ENCODE assay signal across 9 mouse cellular contexts in the genomic region with DNA sequence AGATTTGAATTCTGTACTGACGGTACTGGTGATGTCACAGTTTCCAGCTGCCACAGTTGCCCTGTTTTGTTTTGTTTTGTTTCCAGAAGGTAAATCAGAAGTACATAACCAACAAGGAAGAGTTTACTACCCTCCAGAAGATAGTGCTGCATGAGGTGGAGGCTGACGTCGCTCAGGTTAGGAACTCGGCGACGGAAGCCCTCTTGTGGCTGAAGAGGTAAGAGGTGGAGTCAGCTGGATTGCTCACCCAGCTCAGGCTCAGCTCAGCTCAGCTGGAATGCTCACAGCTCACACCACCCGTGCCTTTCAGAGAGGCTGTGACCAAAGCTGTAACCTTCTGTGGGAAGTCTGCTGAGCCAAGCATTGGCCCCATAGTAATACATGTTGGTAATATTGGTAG. TPM values are rescaled to one million over a fixed set of nuclear protein-coding genes. Genes with fewer than 3 reads are reported as not detected.
DNase-seq lines count a peak whose midpoint lies in the region; ATAC-seq and TF ChIP-seq lines count a peak whose summit lies in the region.
"Had no signal": no experiment of that assay in that cellular context is flagged by ENCODE, and none has a peak within 500 bp of the region (broad histone marks: within the 10 kb centered on the region; RNA-seq: fewer than 3 reads in every experiment).

No protein-coding gene starts in this region.

- no peak; the same call in 1 of the 2 replicates for ATAC-seq in heart, postnatal 0 days (ENCODE audit: insufficient read depth, low read depth)
- ATAC-seq in megakaryocyte progenitor cell, adult 5-6 weeks (replicated peaks; ENCODE audit: poor library complexity) = peak; percentile 76
- no peak for ATAC-seq in monocyte, adult 5-6 weeks (replicated peaks; ENCODE audit: insufficient number of reproducible peaks, low FRiP score, low TSS enrichment, poor library complexity, severe bottlenecking)

- H3K36me3 ChIP-seq in heart, postnatal 0 days (replicated peaks; ENCODE audit: control insufficient read depth, insufficient read depth, low read length) = peaks cover 34% of the 10 kb centered on the region

- H3K9ac ChIP-seq in heart, postnatal 0 days (replicated peaks; ENCODE audit: low read depth, low read length) = no peak overlapping the region
- H3K9ac ChIP-seq: liver, embryonic 13.5 days had no signal

- peak; percentile 48 for TF ChIP-seq CTCF in heart, postnatal 0 days (IDR thresholded peaks at IDR 0.05; ENCODE audit: low read depth)
- TF ChIP-seq CTCF in embryonic fibroblast, embryonic 13.5 days (IDR thresholded peaks at IDR 0.05; ENCODE audit: borderline replicate concordance, insufficient read depth, low read length) = peak; percentile 42; the same call in 1 of the 2 replicates

- 33% methylated on average over 7 of the region's 7 CpGs for WGBS in heart, postnatal 0 days

- peak; percentile 20 for DNase-seq in heart, postnatal 0 days (ENCODE audit: low spot score)
- DNase-seq in heart, adult 11 months = no peak
- peak; percentile 35 for DNase-seq in urinary bladder, postnatal 14 days (ENCODE audit: low spot score)
- DNase-seq in urinary bladder, postnatal 4 days (ENCODE audit: low spot score in 2 of 2) = no peak
- DNase-seq in frontal cortex, postnatal 36 days (ENCODE audit: low spot score in 2 of 2) = no peak
- DNase-seq: liver, embryonic 13.5 days had no signal

- no peak overlapping the region for H3K4me2 ChIP-seq in heart, postnatal 0 days (ENCODE audit: low read depth, low read length)
- H3K4me2 ChIP-seq: liver, embryonic 13.5 days had no signal

- no peaks in the 10 kb centered on the region for H3K27me3 ChIP-seq in heart, postnatal 0 days (ENCODE audit: control insufficient read depth, insufficient read depth, low read length)
- H3K27me3 ChIP-seq: liver, embryonic 13.5 days had no signal

- H3K4me1 ChIP-seq in heart, postnatal 0 days (ENCODE audit: control insufficient read depth, insufficient read depth) = no peaks in the 10 kb centered on the region
- no peaks in the 10 kb centered on the region for H3K4me1 ChIP-seq in embryonic fibroblast, embryonic 13.5 days (ENCODE audit: control insufficient read depth, insufficient read depth, low read length)
- H3K4me1 ChIP-seq: liver, embryonic 13.5 days had no signal

- H3K4me3 ChIP-seq in heart, postnatal 0 days (ENCODE audit: low read depth, low read length) = no peak overlapping the region
- H3K4me3 ChIP-seq in embryonic fibroblast, embryonic 13.5 days (ENCODE audit: insufficient read depth, low read length) = no peak overlapping the region
- H3K4me3 ChIP-seq: liver, embryonic 13.5 days had no signal

- no peaks in the 10 kb centered on the region for H3K9me3 ChIP-seq in heart, postnatal 0 days (replicated peaks; ENCODE audit: control insufficient read depth, low read length)
- H3K9me3 ChIP-seq: liver, embryonic 13.5 days had no signal

- no peak for TF ChIP-seq POLR2A in embryonic fibroblast, embryonic 13.5 days (IDR thresholded peaks at IDR 0.05; ENCODE audit: low read depth, low read length)

- no peak for TF ChIP-seq EP300 in heart, postnatal 0 days (IDR thresholded peaks at IDR 0.05; ENCODE audit: low read depth)

- no peak overlapping the region for H3K27ac ChIP-seq in heart, postnatal 0 days (ENCODE audit: low read depth)
- no peak overlapping the region for H3K27ac ChIP-seq in embryonic fibroblast, embryonic 13.5 days (ENCODE audit: insufficient read depth, low read length)
- H3K27ac ChIP-seq: liver, embryonic 13.5 days had no signal

RNA-seq across cellular contexts. Expression of a gene that starts 32.6 kb away (rescaled TPM):
- total RNA-seq in heart, postnatal 0 days (2014; rRNA removed; ENCODE audit: low replicate concordance) = 16.4 and 27.3 TPM in 2 replicates
- polyA plus RNA-seq in heart, postnatal 0 days (2015; fragmentation: Nextera tagmentation; extraction: Ambion mirVana) = 11.8 and 14.2 TPM in 2 replicates
- 59.6 and 61.2 TPM in 2 replicates for polyA plus RNA-seq in embryonic fibroblast, embryonic 13.5 days (2011; ENCODE audit: insufficient read length, low read depth, missing spikeins)
- 0.54 TPM in 1 of 2 replicates, not detected in the other for total RNA-seq in megakaryocyte progenitor cell, adult 5-6 weeks (2015)
- total RNA-seq in megakaryocyte progenitor cell, adult 5-6 weeks (2017) = 0.29 TPM in 1 of 2 replicates, not detected in the other
- 0.58 TPM in 1 of 3 replicates, not detected in the others for total RNA-seq in monocyte, adult 5-6 weeks (2017)

RNA-seq across cellular contexts. Expression of a gene that starts 34.8 kb away (rescaled TPM):
- total RNA-seq in heart, postnatal 0 days (2014; rRNA removed; ENCODE audit: low replicate concordance) = 6.3 and 10.0 TPM in 2 replicates
- 5.2 and 5.3 TPM in 2 replicates for polyA plus RNA-seq in heart, postnatal 0 days (2015; fragmentation: Nextera tagmentation; extraction: Ambion mirVana)
- polyA plus RNA-seq in embryonic fibroblast, embryonic 13.5 days (2011; ENCODE audit: insufficient read length, low read depth, missing spikeins) = 7.0 and 9.1 TPM in 2 replicates
- 1.9 and 2.5 TPM in 2 replicates for total RNA-seq in megakaryocyte progenitor cell, adult 5-6 weeks (2015)
- total RNA-seq in megakaryocyte progenitor cell, adult 5-6 weeks (2017) = 1.5 and 2.2 TPM in 2 replicates
- 1.5 to 2.2 TPM (median 2.0 TPM) in 3 replicates for total RNA-seq in monocyte, adult 5-6 weeks (2017)

RNA-seq across cellular contexts. Expression of a gene that starts 51.7 kb away (rescaled TPM):
- 5.6 and 15.0 TPM in 2 replicates for total RNA-seq in heart, postnatal 0 days (2014; rRNA removed; ENCODE audit: low replicate concordance)
- polyA plus RNA-seq in heart, postnatal 0 days (2015; fragmentation: Nextera tagmentation; extraction: Ambion mirVana) = 3.2 and 4.2 TPM in 2 replicates
- polyA plus RNA-seq in embryonic fibroblast, embryonic 13.5 days (2011; ENCODE audit: insufficient read length, low read depth, missing spikeins) = 1.3 and 1.8 TPM in 2 replicates
- 0.17 and 0.34 TPM in 2 replicates for total RNA-seq in megakaryocyte progenitor cell, adult 5-6 weeks (2015)
- 0.17 and 0.30 TPM in 2 replicates for total RNA-seq in megakaryocyte progenitor cell, adult 5-6 weeks (2017)
- 4.6 to 9.5 TPM (median 7.1 TPM) in 3 replicates for total RNA-seq in monocyte, adult 5-6 weeks (2017)

Comparison
In these comparisons a context has a peak if more than half of its experiments do, and no peak if none do; other contexts are left out.
1. DNase-seq: peak in heart, postnatal 0 days (single experiment) and urinary bladder, postnatal 14 days (single experiment); none in heart, adult 11 months (single experiment), urinary bladder, postnatal 4 days (0 of 2) and frontal cortex, postnatal 36 days (0 of 2).
2. RNA of a gene that starts 32.6 kb away (total RNA-seq): 16.4 to 27.3 TPM in heart, postnatal 0 days; 0.29 to 0.54 TPM in megakaryocyte progenitor cell, adult 5-6 weeks and 0.58 TPM in monocyte, adult 5-6 weeks; every median in the first group is over 10 times any median in the second.